Mouse (Mus musculus) layer of hippocampus, postnatal 10 days (tissue): ENCODE results near the gene Dclre1b. TPM values are rescaled to one million over a fixed set of nuclear protein-coding genes. Genes with fewer than 3 reads are reported as not detected.
"Not testable (repeated sequence)": the region's sequence is repeated elsewhere in the genome, so short reads cannot be mapped to it uniquely, and the experiment has no call there.

Source experiments
- DNase-seq, 2 experiments: peaks; one replicate each; pipeline ENCODE4 v3.0.0; 2021; ENCODE audit warnings: low spot score in 2 of 2
- total RNA-seq, 2 experiments: library from RNA; stranded (reverse); gene quantifications; 2 replicates each; pipeline ENCODE4 v1.2.3; 2021

Dclre1b gene
- total RNA-seq, 2 experiments from 2014 or later, result 8.4 to 8.7 TPM

DNA sequence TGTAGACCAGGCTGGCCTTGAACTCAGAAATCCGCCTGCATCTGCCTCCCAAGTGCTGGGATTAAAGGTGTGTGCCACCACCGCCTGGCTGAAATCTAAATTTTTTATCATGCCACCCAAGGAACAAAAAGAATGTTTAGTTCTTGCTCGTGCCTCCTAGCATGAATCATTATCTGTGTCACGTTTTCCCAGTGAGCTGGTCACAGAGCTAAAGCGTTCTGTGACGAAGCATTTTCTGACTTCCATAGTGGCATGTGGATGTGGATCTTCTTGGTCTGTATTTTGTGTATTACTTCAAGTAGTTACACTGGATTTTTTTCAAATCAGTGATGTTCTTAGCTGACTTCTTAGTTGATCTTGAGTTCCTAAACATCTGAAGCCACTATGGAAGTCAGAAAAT is 1.7 kb upstream of the Dclre1b start:
- no peak for DNase-seq

DNA sequence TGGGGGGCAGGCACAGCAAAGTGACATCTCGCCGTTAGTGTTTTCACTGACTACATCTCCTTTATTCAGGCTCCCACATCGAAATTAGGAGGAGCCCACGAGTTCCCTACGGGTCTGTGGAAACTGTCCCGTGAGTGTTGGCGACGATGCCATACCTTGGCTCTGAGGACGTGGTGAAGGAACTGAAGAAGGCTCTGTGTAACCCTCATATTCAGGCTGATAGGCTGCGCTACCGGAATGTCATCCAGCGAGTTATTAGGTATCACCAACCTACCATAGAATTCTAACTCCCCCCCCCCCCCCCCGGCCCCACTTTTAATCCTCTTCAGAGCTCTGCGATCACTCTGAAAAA is 531 bp upstream of the Dclre1b start:
- no peak for DNase-seq

DNA sequence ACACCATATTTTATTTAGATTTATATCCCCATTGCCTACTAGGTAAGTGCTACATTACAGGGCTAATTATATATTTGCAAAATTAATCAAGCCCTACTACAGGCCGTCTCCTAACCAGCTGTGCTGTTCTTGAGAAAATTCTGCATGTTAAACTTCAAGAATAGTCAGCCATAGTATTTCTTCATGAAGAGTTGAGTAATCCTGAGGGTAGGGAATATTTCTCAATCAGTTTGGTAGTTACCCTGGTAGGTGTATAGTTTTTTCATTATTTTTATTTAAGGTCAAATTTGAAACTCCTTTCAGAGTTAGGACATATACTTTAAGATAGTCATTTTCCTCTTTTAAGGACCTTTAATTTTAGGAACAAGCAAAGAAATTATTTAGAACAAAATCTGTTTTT is 3.6 kb downstream of the Dclre1b start:
- no peak for DNase-seq

DNA sequence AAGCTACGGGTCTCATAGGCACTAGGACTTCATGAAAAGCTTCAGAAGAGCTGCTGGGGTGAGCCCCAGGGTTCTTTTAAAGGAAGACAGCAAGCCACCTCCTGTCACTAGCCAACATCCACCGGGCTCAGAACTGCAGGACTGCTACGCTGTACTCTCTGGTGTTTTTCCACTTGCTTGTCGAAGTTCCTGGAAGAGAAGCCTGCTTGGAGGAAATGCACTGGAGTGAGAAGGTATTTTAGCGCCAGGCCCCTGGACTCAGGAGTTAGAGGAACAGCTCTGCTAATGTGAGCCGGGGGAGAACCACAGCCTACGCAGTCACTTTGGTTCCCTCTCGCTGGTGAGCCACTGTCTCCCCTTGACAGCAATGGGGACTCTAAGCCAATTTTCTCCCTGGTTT is 6.4 kb downstream of the Dclre1b start:
- no peak for DNase-seq

DNA sequence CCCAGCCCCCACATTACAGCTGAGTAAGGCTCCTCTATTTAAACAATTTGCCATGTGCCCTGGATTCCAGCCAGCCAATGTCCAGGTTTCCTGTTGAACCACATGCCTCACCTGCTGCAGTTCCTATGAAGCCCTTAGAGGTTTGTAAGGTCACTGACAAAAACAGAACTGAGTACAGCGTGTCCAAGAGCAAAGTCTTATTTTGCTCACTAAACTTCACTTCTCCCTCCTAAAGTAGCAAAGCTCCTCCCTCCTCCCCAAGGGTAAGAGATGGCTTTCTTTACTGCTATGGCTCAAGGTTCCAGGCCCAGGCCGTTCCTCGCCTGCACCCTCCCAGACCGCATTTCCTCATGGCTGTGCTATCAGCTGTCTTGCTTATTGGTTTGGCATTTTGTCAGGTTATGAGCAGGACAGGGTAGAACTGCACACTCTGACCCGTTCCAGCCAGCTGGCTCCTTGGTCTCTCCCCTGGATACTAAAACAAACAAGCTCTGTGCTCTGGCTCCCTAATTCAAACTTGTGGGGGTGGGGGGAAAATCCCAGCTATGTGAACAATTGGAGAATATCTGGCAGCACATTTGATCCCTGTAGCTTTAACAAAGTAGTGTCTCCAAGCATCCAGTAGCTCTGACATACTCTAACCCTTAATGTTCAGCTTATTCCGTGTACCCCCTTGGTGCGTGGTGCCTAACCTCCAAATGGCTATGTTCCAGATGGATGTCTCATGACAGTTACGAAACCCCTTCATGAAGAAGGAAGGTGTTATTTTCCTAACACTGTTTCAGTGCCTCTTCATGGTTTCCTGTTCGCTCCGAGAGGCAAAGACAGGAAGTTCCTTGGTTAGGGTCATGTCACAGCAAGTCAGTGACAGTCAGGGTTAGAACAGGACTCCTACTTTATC is 7.4 kb downstream of the Dclre1b start:
- peak; percentile 50 to 53 for DNase-seq

DNA sequence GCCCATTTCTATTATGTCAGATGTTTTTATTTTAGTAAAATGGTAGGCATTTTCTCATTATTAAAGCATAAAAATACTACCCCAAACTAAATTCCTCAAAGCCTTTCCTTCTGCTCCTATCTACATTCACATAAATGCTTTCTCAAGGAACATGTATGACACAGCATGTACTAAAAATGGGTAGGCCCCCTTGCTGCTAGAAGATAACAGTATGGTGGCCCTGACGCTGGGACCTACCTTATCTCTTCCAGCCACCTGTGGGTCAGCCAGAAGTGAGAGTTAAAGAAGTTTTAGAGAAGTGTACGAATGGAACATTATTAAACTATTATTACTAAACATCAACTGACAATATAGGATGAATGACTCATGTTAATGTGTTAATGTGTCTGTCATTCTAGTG is 9.7 kb downstream of the Dclre1b start:
- no peak for DNase-seq

DNA sequence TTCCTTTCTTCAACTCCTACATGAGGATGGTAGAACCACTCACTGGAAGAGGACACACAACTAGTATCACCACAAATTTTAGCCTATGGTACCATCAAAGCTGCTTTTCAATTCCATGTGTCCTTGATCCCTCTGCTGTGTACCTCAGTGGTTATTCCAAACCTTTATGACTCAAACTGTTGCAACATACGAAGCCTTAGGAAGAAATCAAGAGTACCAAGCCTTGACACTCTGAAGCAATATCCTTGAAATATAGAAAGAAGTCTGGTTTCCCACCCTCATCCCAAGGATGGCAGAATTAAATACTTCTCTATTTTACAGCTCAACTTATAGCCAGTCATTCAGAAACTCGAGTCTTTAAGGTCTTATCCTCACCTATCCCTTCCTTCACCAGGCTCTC is 12.9 kb downstream of the Dclre1b start:
- DNase-seq, result no peak

DNA sequence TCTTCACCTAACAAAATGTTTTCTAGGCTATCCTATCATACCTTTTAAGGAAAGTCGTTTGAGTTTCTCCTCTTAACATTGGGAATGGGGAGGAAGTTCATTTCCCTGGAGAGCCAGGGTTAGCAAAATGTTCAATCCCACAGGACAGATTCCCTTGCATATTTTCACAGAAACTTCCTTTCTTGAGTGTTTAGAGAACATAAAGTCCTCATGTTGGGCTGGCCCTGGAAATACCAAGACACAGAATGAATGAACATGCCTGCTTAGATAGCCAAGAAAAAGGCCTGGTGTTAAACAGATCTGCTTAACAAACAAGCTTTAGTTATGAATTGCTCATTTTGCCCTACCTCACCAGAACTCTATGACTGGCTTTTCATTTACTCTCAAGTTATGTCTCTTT is 16.7 kb downstream of the Dclre1b start:
- no peak for DNase-seq

DNA sequence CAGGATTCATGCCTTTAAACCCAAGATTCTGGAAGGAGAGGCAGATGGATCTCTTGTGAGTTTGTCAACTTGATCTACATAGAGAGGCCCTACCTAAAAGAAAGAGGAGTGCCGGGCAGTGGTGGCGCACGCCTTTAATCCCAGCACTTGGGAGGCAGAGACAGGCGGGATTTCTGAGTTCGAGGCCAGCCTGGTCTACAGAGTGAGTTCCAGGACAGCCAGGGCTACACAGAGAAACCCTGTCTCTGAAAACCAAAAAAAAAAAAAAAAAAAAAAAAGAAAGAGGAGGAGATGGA is 17.2 kb downstream of the Dclre1b start:
- not testable (repeated sequence) for DNase-seq

DNA sequence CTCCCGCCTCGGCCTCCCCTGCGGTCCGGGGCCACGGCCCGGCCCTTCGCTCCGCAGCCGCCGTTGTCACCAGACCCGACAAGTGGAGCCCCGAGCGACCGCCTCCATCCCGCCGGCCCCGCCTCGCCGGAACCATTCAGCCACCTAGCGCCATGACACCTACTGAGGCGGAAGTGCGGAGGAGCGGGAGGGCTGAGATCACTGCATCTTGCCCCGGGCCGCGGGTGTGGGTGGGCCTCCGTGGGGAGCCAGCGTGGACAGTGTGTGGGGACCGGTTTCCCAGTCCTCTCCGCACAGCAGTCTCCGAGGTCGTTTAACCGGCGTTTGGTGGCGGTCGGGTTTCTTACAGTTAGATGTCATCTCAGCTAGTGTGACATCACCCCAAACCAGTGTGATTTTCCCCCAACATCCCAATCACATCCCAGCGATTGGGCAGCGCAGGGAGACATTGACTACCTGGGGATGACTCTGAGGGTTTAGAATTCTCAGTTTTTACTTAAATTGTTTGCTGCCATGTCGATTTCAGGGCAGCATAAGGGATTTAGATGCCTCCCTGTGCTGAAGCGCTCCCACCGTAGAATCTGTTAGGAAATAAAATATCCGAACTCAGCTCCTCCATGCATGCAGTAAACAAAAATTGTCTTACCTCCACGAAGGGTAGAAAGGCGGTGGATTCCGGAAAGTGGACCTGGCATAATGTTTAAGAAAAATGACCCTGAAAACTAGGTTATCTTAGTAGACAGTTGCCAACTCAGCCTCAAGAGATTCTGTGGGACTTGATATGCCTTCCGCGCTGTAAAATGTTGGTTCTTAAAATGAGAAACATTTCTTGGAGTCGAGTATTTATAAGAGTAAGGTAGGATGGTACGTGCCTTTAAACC is 17.8 kb downstream of the Dclre1b start, which contains the start of gene Hipk1:
Gene Hipk1 (minus strand): TSS at position 334 of the 881 bp plus-strand sequence.
- peak; percentile 91 to 94 for DNase-seq

DNA sequence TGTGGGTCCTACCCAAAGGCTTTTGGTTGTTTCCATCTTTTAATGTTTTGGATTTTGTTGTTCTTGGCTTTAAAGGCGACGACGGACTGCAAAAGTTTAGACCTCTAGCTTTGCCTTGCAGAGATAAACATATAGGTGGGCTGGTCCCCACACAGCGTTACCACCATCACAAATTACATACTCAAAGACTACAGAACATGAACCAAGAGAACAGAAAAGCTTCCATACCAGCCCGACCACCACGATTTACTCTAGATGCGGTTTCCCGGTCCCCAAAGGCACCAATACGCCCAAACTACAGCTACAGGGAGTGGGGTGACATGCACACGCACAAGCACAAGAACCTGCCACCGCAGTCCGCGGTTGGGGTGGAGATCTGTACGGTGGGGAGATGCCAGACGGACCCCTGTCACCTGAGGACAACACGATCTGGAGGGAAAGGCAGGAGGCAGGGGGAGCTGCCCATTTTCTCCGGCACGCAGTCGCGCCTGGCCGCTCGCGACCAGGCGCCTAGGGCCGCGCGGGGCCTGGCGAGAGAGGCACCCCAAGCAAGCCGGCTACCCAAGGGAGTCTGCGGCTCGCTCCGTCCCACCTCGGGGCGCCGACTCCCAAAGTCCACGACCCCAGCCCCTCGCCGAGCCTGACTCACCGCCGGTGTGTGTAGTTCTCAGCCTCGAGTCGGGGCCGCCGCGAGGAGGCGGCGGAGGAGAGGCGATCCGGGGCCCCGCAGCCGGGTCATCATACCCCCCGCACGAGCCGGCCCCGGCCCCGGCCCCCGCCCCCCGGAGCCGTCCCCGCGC is 18.7 kb downstream of the Dclre1b start:
- DNase-seq, result peak; percentile 41 to 59

DNA sequence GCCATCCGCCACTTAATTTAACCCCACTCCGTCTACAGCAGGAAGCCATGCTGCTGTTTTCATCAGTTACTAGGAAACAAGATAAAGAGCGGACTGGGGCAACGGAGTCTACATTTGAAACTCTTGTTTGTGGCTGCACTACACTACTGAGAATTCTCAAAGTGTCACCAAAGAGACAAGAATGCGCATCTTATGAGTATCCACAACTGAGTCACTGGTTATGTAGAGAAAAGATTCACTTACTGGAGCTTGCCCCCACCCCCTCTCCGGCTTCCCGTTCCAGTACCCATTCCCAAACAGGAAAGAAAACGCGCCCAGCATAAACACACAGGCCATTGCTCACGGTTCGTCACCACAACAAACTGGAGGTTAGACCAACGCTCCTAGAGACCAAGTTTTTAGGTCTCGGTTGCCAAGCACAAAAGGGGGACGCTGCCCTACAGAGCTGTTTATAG is 19.3 kb downstream of the Dclre1b start:
- DNase-seq, result peak in 1 of 2 experiments; percentile 27

DNA sequence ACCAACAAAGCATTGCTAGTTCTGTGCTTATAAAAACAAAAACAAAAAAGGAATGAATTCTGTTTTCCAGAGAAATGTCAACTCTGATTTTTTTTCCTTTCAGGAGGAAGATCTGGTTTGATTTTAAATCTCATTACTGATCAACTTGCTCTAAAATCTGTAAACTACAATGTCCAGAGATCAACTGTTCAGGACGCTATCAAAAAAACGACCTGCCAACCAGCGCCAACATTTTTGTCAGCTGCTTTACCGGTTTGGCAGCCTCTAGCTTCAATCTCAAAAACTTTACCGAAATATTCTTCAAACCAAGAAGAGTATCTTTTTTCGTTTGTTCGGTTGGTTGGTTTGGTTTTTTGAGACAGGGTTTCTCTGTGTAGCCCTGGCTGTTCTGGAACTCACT is 20.1 kb downstream of the Dclre1b start:
- DNase-seq, result no peak

DNA sequence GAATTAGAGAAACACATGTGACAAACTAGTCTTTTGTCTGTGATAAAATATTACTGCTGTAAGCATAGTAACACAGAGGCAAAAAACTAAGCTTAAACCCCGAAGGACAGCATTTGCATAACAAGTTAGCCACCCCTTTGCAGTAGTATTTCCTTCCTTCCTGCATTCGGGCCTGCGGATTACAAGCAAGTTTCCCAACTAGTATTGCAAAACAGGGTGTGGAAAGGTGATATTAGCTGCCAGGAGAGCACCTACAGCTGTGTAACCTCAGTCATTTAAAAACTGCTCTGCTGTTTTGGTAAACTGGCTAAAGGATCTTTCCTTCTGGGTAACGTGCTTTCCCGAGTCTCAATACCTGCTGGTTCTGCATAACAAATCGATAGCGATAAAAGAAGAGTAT is 22.0 kb downstream of the Dclre1b start:
- DNase-seq, result no peak

DNA sequence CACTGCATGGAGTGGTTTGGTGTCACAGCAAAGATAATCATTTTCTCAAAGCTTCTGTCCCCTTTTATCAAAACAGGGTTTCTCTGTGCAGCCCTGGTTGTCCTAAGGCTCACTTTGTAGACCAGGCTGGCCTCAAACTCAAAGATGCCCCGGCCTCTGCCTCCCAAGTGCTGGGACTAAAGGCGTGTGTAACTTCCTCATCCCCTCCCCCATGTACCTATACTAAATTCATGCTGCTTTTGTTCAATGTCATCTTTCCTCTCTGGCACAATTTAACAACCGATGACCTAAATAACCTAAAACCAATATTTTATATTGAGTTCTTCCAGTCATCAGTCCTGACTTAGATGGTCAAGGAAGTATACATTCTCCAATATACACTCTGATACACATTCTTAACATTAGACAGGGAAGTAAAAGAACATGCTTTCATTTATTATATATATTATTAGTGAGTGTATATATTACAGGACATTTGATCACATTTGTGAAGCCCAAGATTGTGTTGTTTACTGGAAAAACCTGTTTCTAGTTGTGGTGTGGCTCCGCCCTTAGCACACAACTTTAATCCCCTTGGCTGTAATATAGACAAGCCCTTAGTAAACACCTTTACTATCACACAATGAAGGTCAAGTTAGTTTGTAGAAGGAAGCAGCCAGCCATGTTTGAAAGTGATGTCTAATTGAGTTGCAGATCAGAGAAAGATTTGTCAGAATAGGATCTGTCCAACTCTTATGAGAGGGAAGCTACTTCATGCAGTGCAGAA is 26.2 kb downstream of the Dclre1b start:
- DNase-seq, result no peak

DNA sequence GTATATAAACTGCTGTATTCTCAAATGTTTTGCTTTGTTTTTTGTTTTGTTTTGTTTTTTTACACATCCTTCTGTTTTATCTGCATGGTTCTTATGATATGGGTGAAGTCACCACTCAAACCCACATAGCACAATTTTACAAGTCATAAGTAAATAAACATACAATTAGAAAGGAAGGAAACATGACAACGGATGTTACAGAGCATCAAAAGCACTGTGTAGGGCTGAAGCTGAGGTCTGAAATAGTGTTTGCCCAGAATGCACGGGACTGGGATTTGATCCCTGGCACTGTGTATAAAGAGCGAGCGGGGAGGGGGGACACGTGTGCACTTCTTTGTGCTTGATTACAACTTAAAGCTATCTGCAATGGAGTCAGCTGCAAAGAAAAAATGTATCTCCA is 28.5 kb downstream of the Dclre1b start:
- no peak for DNase-seq

DNA sequence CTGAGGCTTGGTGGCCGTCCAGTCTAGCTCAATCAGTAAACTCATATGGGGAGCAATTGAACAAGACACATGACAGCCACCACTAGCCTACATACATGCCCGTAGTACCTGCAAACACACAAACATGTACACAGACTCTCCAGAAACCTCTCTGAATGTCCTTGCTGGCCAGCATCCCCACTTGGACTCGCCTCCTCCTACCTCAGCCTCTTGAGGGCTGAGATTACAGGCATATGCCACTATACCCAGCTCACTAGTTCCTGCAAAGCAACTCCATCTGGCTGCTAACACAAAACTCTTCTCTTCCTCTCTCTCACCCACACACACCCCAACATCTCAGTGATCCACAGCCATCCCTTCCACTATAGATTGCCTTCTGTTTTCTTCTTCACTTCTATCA is 29.0 kb downstream of the Dclre1b start:
- no peak for DNase-seq

DNA sequence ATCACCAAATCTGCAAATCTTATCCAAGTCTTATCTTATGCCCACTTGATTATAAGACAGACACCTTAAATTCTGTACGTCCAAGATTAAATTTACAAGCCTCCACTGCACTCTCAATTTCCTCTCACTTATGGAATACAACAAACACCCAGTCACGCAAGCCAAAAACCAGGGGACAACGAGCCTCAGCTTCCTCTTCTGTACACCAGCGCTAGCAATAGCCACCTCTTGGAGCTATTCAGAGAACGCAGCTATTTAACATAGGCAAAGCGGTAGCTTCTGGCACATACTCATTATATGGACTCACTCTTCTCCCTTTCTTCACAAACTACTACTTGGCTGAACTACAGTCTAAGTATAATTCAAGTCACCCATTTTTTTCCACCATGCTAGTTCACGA is 30.1 kb downstream of the Dclre1b start:
- DNase-seq, result no peak

DNA sequence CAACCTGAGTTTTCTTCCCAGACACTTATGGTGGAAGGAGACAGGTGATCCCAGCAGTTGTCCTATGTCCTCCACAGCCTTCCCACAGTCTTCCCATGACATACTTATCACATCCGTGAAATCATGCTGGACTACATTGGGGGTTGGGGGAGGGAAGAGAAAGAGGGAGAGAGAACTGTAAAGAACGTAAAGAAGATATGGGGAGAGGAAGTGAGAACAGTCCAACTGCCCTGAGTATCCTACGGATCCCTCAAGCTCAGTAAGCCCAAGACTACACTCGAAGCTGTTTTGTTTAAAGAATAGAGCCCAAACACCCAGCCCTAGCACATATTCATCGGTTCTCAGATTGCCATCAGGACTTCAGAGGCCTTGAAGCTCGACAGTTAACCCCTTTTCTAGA is 30.6 kb downstream of the Dclre1b start:
- no peak for DNase-seq

DNA sequence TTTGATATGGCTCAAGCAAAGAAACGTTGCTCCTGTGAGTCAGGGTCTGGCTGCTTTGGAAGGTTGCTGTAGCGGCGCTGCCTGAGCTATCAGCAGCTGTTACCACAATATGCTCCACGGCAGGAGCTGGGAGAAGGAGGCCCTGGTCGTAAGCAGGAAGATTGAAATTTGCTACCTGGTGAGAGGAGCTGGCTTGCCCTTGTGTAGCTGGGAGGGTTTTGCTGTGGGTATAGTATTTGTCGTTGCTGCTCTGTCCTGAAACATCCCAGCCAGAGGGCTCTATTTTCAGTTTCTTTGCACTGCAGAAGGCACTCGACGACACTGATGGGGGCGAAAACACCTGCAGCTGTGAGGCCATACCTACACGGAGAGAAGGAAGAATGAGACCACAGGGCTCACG is 31.3 kb downstream of the Dclre1b start:
- peak in 1 of 2 experiments; percentile 17 for DNase-seq

DNA sequence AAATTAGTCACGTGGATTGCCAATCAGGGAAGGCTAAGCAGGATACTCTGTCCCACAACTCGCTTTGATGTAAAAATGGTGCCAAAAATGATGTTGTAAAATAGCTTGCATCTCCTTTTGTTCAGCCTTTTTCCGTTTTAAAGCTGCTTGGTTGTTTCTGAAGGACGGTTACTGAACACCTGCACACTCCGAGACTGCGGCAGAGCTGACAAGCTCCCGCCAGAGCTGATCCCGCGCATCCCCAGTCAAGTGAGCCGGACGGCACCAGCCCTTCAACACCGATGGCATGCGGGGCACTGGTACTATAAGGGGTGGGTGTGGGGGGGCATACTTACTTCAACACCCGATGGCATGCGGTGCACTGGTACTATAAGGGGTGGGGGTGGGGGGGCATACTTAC is 35.2 kb downstream of the Dclre1b start:
- no peak for DNase-seq
